Mouse (Mus musculus): ENCODE data around the gene Utrn. TPM values are rescaled to one million over a fixed set of nuclear protein-coding genes. Genes with fewer than 3 reads are reported as not detected.

Utrn gene
- polyA plus RNA-seq, 1 experiment from 2014 or later, result 67.0 TPM

GRCm38 (mm10) chr10:12497555-12497954, 371.6 kb downstream of the Utrn start:
- Histone ChIP-seq H3K9ac (ENCODE audit: low read length) (no peak overlapping the region), H3K4me1 (ENCODE audit: control insufficient read depth in 2 of 2, insufficient read depth in 2 of 2, low read length in 2 of 2) (peaks cover 5 to 6% of the 10 kb centered on the region in 2 experiments; a peak in 3 of 4 replicates), H3K4me3 (ENCODE audit: control insufficient read depth in 1 of 2, insufficient read depth in 1 of 2, low read depth in 1 of 2, low read length in 2 of 2) (no peak overlapping the region), H3K9me3 (ENCODE audit: control insufficient read depth, low read length) (no peaks in the 10 kb centered on the region), H3K27me3 (ENCODE audit: control insufficient read depth, insufficient read depth, low read length) (no peaks in the 10 kb centered on the region), H3K36me3 (ENCODE audit: control insufficient read depth, insufficient read depth, low read length) (peaks cover 17% of the 10 kb centered on the region), H3K4me2 (ENCODE audit: low read length) (no peak overlapping the region), H3K27ac (replicated peaks in 1 of 2; ENCODE audit: control insufficient read depth in 1 of 2, insufficient read depth in 1 of 2, low read depth in 2 of 2, low read length in 2 of 2) (no peak overlapping the region)
- no peak for ATAC-seq (ENCODE audit: insufficient number of reproducible peaks, insufficient read depth, low FRiP score, low read depth)
- 59% methylated on average over 8 of the region's 8 CpGs for WGBS

DNA sequence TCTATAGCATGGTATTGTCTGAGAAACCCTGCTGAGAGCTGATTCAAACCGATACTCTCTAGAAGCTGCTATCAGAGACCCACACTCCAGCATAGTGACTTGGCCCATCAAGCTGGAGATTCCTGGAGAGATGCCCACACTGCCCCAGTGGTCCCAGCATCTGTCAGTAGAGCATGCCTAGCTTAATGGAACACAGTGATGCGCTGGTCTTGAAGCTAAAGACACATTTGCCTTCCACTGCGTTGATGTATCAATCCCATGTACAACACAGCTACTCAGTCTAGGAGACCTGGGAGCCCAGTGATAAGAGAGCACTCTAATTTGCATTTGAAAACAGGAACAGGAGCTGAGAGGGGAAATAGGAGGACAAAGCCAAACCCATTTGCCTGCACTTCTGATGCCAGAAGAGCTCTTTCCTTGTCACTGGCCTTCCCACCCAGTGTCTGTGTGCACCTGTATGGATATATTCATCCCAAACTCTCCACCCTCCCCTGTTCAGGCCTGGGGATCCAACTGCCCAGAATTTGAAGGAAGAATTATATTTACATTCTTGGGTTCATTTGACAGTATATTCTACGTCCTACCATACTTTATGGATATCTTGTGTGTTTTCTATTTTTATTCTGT, 379.5 kb downstream of the Utrn start:
- Histone ChIP-seq H3K4me3 (ENCODE audit: control insufficient read depth in 1 of 2, insufficient read depth in 1 of 2, low read depth in 1 of 2, low read length in 2 of 2) (no peak overlapping the region), H3K27me3 (ENCODE audit: control insufficient read depth, insufficient read depth, low read length) (no peaks in the 10 kb centered on the region), H3K27ac (replicated peaks in 1 of 2; ENCODE audit: control insufficient read depth in 1 of 2, insufficient read depth in 1 of 2, low read depth in 2 of 2, low read length in 2 of 2) (no peak overlapping the region), H3K36me3 (ENCODE audit: control insufficient read depth, insufficient read depth, low read length) (no peaks in the 10 kb centered on the region), H3K4me2 (ENCODE audit: low read length) (no peak overlapping the region), H3K4me1 (ENCODE audit: control insufficient read depth in 2 of 2, insufficient read depth in 2 of 2, low read length in 2 of 2) (peaks cover 0 to 3% of the 10 kb centered on the region in 2 experiments; a peak in 2 of 4 replicates), H3K9ac (ENCODE audit: low read length) (no peak overlapping the region), H3K9me3 (ENCODE audit: control insufficient read depth, low read length) (no peaks in the 10 kb centered on the region)
- no peak for ATAC-seq (ENCODE audit: insufficient number of reproducible peaks, insufficient read depth, low FRiP score, low read depth)
- WGBS, result 64% methylated on average over 4 of the region's 4 CpGs

- ATAC-seq (ENCODE audit: insufficient number of reproducible peaks, insufficient read depth, low FRiP score, low read depth), result no peak
- H3K9me3 ChIP-seq (ENCODE audit: control insufficient read depth, low read length), result no peaks in the 10 kb centered on the region
- H3K36me3 ChIP-seq (ENCODE audit: control insufficient read depth, insufficient read depth, low read length), result no peaks in the 10 kb centered on the region
- H3K4me2 ChIP-seq (ENCODE audit: low read length), result no peak overlapping the region
- no peak overlapping the region for H3K9ac ChIP-seq (ENCODE audit: low read length)
- no peak overlapping the region for H3K4me3 ChIP-seq (ENCODE audit: control insufficient read depth in 1 of 2, insufficient read depth in 1 of 2, low read depth in 1 of 2, low read length in 2 of 2)
- H3K4me1 ChIP-seq (ENCODE audit: control insufficient read depth in 2 of 2, insufficient read depth in 2 of 2, low read length in 2 of 2), result peaks cover 0 to 3% of the 10 kb centered on the region in 2 experiments; a peak in 2 of 4 replicates
- WGBS, result 78% methylated on average over 3 of the region's 3 CpGs
- no peak overlapping the region for H3K27ac ChIP-seq (replicated peaks in 1 of 2; ENCODE audit: control insufficient read depth in 1 of 2, insufficient read depth in 1 of 2, low read depth in 2 of 2, low read length in 2 of 2)
- H3K27me3 ChIP-seq (ENCODE audit: control insufficient read depth, insufficient read depth, low read length), result no peaks in the 10 kb centered on the region
These were observed 380.6 kb downstream of the Utrn start for GRCm38 (mm10) chr10:12488518-12488917.

DNA sequence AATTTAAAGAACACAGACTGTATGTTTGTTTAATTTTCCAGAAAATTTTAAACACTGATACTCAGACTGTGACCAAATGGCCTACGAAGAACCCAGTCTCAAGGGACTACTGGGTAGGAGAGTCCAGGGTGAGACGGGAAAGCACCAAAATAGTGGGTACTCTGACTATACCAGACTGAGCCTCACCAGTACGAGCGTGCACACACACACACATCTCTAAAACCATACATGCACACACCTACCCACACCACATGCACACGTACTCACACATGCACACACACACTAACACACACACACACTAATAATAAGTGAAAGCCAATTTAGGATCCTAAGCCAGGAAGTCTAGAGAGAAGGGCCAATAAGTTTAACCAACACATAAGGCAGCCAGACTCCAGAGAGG, 381.0 kb downstream of the Utrn start:
- Histone ChIP-seq H3K9ac (ENCODE audit: low read length) (no peak overlapping the region), H3K4me1 (ENCODE audit: control insufficient read depth in 2 of 2, insufficient read depth in 2 of 2, low read length in 2 of 2) (peaks cover 0 to 3% of the 10 kb centered on the region in 2 experiments; a peak in 2 of 4 replicates), H3K4me3 (ENCODE audit: control insufficient read depth in 1 of 2, insufficient read depth in 1 of 2, low read depth in 1 of 2, low read length in 2 of 2) (no peak overlapping the region), H3K27me3 (ENCODE audit: control insufficient read depth, insufficient read depth, low read length) (no peaks in the 10 kb centered on the region), H3K9me3 (ENCODE audit: control insufficient read depth, low read length) (no peaks in the 10 kb centered on the region), H3K4me2 (ENCODE audit: low read length) (no peak overlapping the region), H3K27ac (replicated peaks in 1 of 2; ENCODE audit: control insufficient read depth in 1 of 2, insufficient read depth in 1 of 2, low read depth in 2 of 2, low read length in 2 of 2) (no peak overlapping the region), H3K36me3 (ENCODE audit: control insufficient read depth, insufficient read depth, low read length) (no peaks in the 10 kb centered on the region)
- ATAC-seq (ENCODE audit: insufficient number of reproducible peaks, insufficient read depth, low FRiP score, low read depth), result no peak
- WGBS, result 95% methylated on average over 5 of the region's 5 CpGs

DNA sequence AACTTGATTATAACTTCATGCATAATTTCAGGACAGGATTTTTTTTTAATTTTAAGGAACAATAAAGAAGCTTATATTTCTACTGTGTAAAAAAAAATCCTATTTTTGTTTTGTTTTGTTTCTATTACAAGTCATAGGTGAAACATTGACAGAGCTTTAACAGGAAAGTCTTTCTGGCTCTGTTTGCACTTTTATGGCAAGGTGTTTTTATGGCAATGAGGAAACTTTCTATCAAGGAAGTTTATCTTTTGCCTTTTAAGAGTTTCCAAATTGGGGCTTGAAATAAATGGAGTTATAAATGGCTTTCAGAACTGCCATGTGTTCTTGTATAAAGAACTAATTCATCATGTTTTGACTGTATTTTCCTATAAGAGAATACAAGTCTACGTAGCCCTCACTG, 385.7 kb downstream of the Utrn start:
- 92% methylated on average over 1 of the region's 1 CpGs for WGBS

DNA sequence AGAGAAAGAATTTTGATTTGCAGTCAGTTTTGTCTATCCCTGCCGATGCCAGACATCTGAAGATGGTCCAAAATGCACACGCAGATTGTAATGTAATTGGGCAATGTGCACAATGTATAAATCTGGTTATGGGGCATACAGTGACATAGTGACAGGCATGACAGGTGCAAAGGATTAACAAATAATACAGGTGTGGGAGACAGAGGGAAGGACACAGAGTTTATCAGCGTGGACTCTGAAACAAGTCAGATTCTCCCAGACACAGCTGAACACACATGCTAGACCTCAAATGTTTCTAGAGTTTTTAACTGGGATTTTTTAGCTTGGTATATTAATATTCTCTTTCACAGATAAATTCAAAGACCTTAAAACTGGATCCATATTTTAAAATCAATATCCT, 386.2 kb downstream of the Utrn start:
- Histone ChIP-seq H3K4me3 (ENCODE audit: control insufficient read depth in 1 of 2, insufficient read depth in 1 of 2, low read depth in 1 of 2, low read length in 2 of 2) (no peak overlapping the region), H3K9me3 (ENCODE audit: control insufficient read depth, low read length) (no peaks in the 10 kb centered on the region), H3K36me3 (ENCODE audit: control insufficient read depth, insufficient read depth, low read length) (peaks cover 34% of the 10 kb centered on the region), H3K4me2 (ENCODE audit: low read length) (no peak overlapping the region), H3K27ac (replicated peaks in 1 of 2; ENCODE audit: control insufficient read depth in 1 of 2, insufficient read depth in 1 of 2, low read depth in 2 of 2, low read length in 2 of 2) (no peak overlapping the region), H3K4me1 (ENCODE audit: control insufficient read depth in 2 of 2, insufficient read depth in 2 of 2, low read length in 2 of 2) (peaks cover 0 to 3% of the 10 kb centered on the region in 2 experiments; a peak in 2 of 4 replicates), H3K9ac (ENCODE audit: low read length) (no peak overlapping the region), H3K27me3 (ENCODE audit: control insufficient read depth, insufficient read depth, low read length) (no peaks in the 10 kb centered on the region)
- 93% methylated on average over 3 of the region's 3 CpGs for WGBS
- ATAC-seq (ENCODE audit: insufficient number of reproducible peaks, insufficient read depth, low FRiP score, low read depth), result no peak

More for the DNA sequence above, 385.7 kb downstream of the Utrn start:
- no peak overlapping the region for H3K4me2 ChIP-seq (ENCODE audit: low read length)
- ATAC-seq (ENCODE audit: insufficient number of reproducible peaks, insufficient read depth, low FRiP score, low read depth), result no peak
- no peak overlapping the region for H3K9ac ChIP-seq (ENCODE audit: low read length)
- H3K36me3 ChIP-seq (ENCODE audit: control insufficient read depth, insufficient read depth, low read length), result peaks cover 31% of the 10 kb centered on the region
- no peak overlapping the region for H3K4me3 ChIP-seq (ENCODE audit: control insufficient read depth in 1 of 2, insufficient read depth in 1 of 2, low read depth in 1 of 2, low read length in 2 of 2)
- H3K9me3 ChIP-seq (ENCODE audit: control insufficient read depth, low read length), result no peaks in the 10 kb centered on the region
- no peaks in the 10 kb centered on the region for H3K27me3 ChIP-seq (ENCODE audit: control insufficient read depth, insufficient read depth, low read length)
- no peak overlapping the region for H3K27ac ChIP-seq (replicated peaks in 1 of 2; ENCODE audit: control insufficient read depth in 1 of 2, insufficient read depth in 1 of 2, low read depth in 2 of 2, low read length in 2 of 2)
- peaks cover 0 to 3% of the 10 kb centered on the region in 2 experiments; a peak in 2 of 4 replicates for H3K4me1 ChIP-seq (ENCODE audit: control insufficient read depth in 2 of 2, insufficient read depth in 2 of 2, low read length in 2 of 2)

GRCm38 (mm10) chr10:12474850-12475621, 394.1 kb downstream of the Utrn start:
- H3K9ac ChIP-seq (ENCODE audit: low read length), result no peak overlapping the region
- no peaks in the 10 kb centered on the region for H3K4me1 ChIP-seq (ENCODE audit: control insufficient read depth in 2 of 2, insufficient read depth in 2 of 2, low read length in 2 of 2)
- ATAC-seq (ENCODE audit: insufficient number of reproducible peaks, insufficient read depth, low FRiP score, low read depth), result no peak
- 84% methylated on average over 14 of the region's 14 CpGs for WGBS
- peaks cover 29% of the 10 kb centered on the region for H3K36me3 ChIP-seq (ENCODE audit: control insufficient read depth, insufficient read depth, low read length)
- no peaks in the 10 kb centered on the region for H3K27me3 ChIP-seq (ENCODE audit: control insufficient read depth, insufficient read depth, low read length)
- no peak overlapping the region for H3K27ac ChIP-seq (replicated peaks in 1 of 2; ENCODE audit: control insufficient read depth in 1 of 2, insufficient read depth in 1 of 2, low read depth in 2 of 2, low read length in 2 of 2)
- no peak overlapping the region for H3K4me3 ChIP-seq (ENCODE audit: control insufficient read depth in 1 of 2, insufficient read depth in 1 of 2, low read depth in 1 of 2, low read length in 2 of 2)
- no peak overlapping the region for H3K4me2 ChIP-seq (ENCODE audit: low read length)
- no peaks in the 10 kb centered on the region for H3K9me3 ChIP-seq (ENCODE audit: control insufficient read depth, low read length)

Measured in heart, embryonic 14.5 days (tissue).